Mouse (Mus musculus): ENCODE results near the gene BC025446. TPM values are rescaled to one million over a fixed set of nuclear protein-coding genes. Genes with fewer than 3 reads are reported as not detected.
"Not testable (repeated sequence)": the region's sequence is repeated elsewhere in the genome, so short reads cannot be mapped to it uniquely, and the experiment has no call there.

BC025446 gene
- not detected in 2 replicates for polyA plus RNA-seq (2014; fragmentation: Nextera tagmentation; extraction: Ambion mirVana)

GRCm38 (mm10) chr15:75215778-75216691, at the start of gene BC025446:
Gene BC025446, plus strand, starts transcription at chr15:75216376.
- Histone ChIP-seq H3K4me3 (replicated peaks; ENCODE audit: low read length) (no peak within 1 kb of the TSS), H3K4me2 (replicated peaks) (no peak within 1 kb of the TSS), H3K36me3 (replicated peaks; ENCODE audit: control insufficient read depth, insufficient read depth) (no peaks in the 10 kb centered on the region), H3K4me1 (replicated peaks; ENCODE audit: control insufficient read depth, insufficient read depth, low read length) (no peaks in the 10 kb centered on the region), H3K9me3 (ENCODE audit: control insufficient read depth, low read length) (no peaks in the 10 kb centered on the region), H3K9ac (no peak within 1 kb of the TSS), H3K27me3 (ENCODE audit: control insufficient read depth, insufficient read depth, low read length) (no peaks in the 10 kb centered on the region), H3K27ac (no peak within 1 kb of the TSS)
- DNase-seq (ENCODE audit: low spot score) (no peak), ATAC-seq (ENCODE audit: low FRiP score) (no peak)
- WGBS: 88% methylated on average over 7 of the region's 7 CpGs

GRCm38 (mm10) chr15:75175506-75175905, 40.7 kb upstream of the BC025446 start:
- DNase-seq (ENCODE audit: low spot score): peak; percentile 25
- H3K4me1 ChIP-seq (replicated peaks; ENCODE audit: control insufficient read depth, insufficient read depth, low read length): no peaks in the 10 kb centered on the region
- H3K27me3 ChIP-seq (ENCODE audit: control insufficient read depth, insufficient read depth, low read length): no peaks in the 10 kb centered on the region
- H3K36me3 ChIP-seq (replicated peaks; ENCODE audit: control insufficient read depth, insufficient read depth): no peaks in the 10 kb centered on the region
- no peaks in the 10 kb centered on the region for H3K9me3 ChIP-seq (ENCODE audit: control insufficient read depth, low read length)
- H3K4me3 ChIP-seq (replicated peaks; ENCODE audit: low read length): no peak overlapping the region
- no peak overlapping the region for H3K4me2 ChIP-seq (replicated peaks)
- no peak overlapping the region for H3K9ac ChIP-seq
- no peak for ATAC-seq (ENCODE audit: low FRiP score)
- H3K27ac ChIP-seq: no peak overlapping the region
- 69% methylated on average over 1 of the region's 1 CpGs for WGBS

- WGBS: 21% methylated on average over 2 of the region's 2 CpGs
- no peak overlapping the region for H3K9ac ChIP-seq
- H3K27me3 ChIP-seq (ENCODE audit: control insufficient read depth, insufficient read depth, low read length): no peaks in the 10 kb centered on the region
- no peak overlapping the region for H3K27ac ChIP-seq
- H3K36me3 ChIP-seq (replicated peaks; ENCODE audit: control insufficient read depth, insufficient read depth): no peaks in the 10 kb centered on the region
- DNase-seq (ENCODE audit: low spot score) (no peak), ATAC-seq (ENCODE audit: low FRiP score) (no peak)
- H3K4me2 ChIP-seq (replicated peaks): no peak overlapping the region
- H3K4me3 ChIP-seq (replicated peaks; ENCODE audit: low read length): no peak overlapping the region
- no peaks in the 10 kb centered on the region for H3K9me3 ChIP-seq (ENCODE audit: control insufficient read depth, low read length)
- no peaks in the 10 kb centered on the region for H3K4me1 ChIP-seq (replicated peaks; ENCODE audit: control insufficient read depth, insufficient read depth, low read length)
These were observed 29.9 kb upstream of the BC025446 start for GRCm38 (mm10) chr15:75186291-75186690.

GRCm38 (mm10) chr15:75189116-75189515, 27.1 kb upstream of the BC025446 start:
- H3K36me3 ChIP-seq (replicated peaks; ENCODE audit: control insufficient read depth, insufficient read depth): no peaks in the 10 kb centered on the region
- 69% methylated on average over 2 of the region's 2 CpGs for WGBS
- peak; percentile 61 for DNase-seq (ENCODE audit: low spot score)
- no peak for ATAC-seq (ENCODE audit: low FRiP score)
- H3K27ac ChIP-seq: no peak overlapping the region
- no peak overlapping the region for H3K9ac ChIP-seq
- H3K27me3 ChIP-seq (ENCODE audit: control insufficient read depth, insufficient read depth, low read length): no peaks in the 10 kb centered on the region
- H3K4me1 ChIP-seq (replicated peaks; ENCODE audit: control insufficient read depth, insufficient read depth, low read length): no peaks in the 10 kb centered on the region
- H3K4me3 ChIP-seq (replicated peaks; ENCODE audit: low read length): no peak overlapping the region
- no peaks in the 10 kb centered on the region for H3K9me3 ChIP-seq (ENCODE audit: control insufficient read depth, low read length)
- no peak overlapping the region for H3K4me2 ChIP-seq (replicated peaks)

GRCm38 (mm10) chr15:75190560-75190959, 25.6 kb upstream of the BC025446 start:
- H3K9ac ChIP-seq; H3K4me3 ChIP-seq (replicated peaks; ENCODE audit: low read length); DNase-seq (ENCODE audit: low spot score); H3K4me2 ChIP-seq (replicated peaks); H3K4me1 ChIP-seq (replicated peaks; ENCODE audit: control insufficient read depth, insufficient read depth, low read length); H3K27me3 ChIP-seq (ENCODE audit: control insufficient read depth, insufficient read depth, low read length); H3K27ac ChIP-seq; H3K36me3 ChIP-seq (replicated peaks; ENCODE audit: control insufficient read depth, insufficient read depth); ATAC-seq (ENCODE audit: low FRiP score); H3K9me3 ChIP-seq (ENCODE audit: control insufficient read depth, low read length): not testable (repeated sequence)
- WGBS: 0% methylated on average over 1 of the region's 3 CpGs

GRCm38 (mm10) chr15:75216831-75217230, 655 bp downstream of the BC025446 start:
- no peak for DNase-seq (ENCODE audit: low spot score)
- no peak for ATAC-seq (ENCODE audit: low FRiP score)
- H3K4me2 ChIP-seq (replicated peaks): no peak overlapping the region
- H3K9ac ChIP-seq: no peak overlapping the region
- H3K27me3 ChIP-seq (ENCODE audit: control insufficient read depth, insufficient read depth, low read length): no peaks in the 10 kb centered on the region
- H3K9me3 ChIP-seq (ENCODE audit: control insufficient read depth, low read length): no peaks in the 10 kb centered on the region
- 76% methylated on average over 1 of the region's 1 CpGs for WGBS
- H3K27ac ChIP-seq: no peak overlapping the region
- no peak overlapping the region for H3K4me3 ChIP-seq (replicated peaks; ENCODE audit: low read length)
- H3K36me3 ChIP-seq (replicated peaks; ENCODE audit: control insufficient read depth, insufficient read depth): no peaks in the 10 kb centered on the region
- H3K4me1 ChIP-seq (replicated peaks; ENCODE audit: control insufficient read depth, insufficient read depth, low read length): no peaks in the 10 kb centered on the region

GRCm38 (mm10) chr15:75221942-75222341, 5.8 kb downstream of the BC025446 start:
- H3K9ac ChIP-seq: no peak overlapping the region
- H3K36me3 ChIP-seq (replicated peaks; ENCODE audit: control insufficient read depth, insufficient read depth): no peaks in the 10 kb centered on the region
- ATAC-seq (ENCODE audit: low FRiP score): no peak
- H3K4me1 ChIP-seq (replicated peaks; ENCODE audit: control insufficient read depth, insufficient read depth, low read length): no peaks in the 10 kb centered on the region
- H3K27ac ChIP-seq: no peak overlapping the region
- no peaks in the 10 kb centered on the region for H3K9me3 ChIP-seq (ENCODE audit: control insufficient read depth, low read length)
- no peaks in the 10 kb centered on the region for H3K27me3 ChIP-seq (ENCODE audit: control insufficient read depth, insufficient read depth, low read length)
- no peak for DNase-seq (ENCODE audit: low spot score)
- H3K4me3 ChIP-seq (replicated peaks; ENCODE audit: low read length): no peak overlapping the region
- H3K4me2 ChIP-seq (replicated peaks): no peak overlapping the region

- Histone ChIP-seq H3K9me3 (ENCODE audit: control insufficient read depth, low read length) (no peaks in the 10 kb centered on the region), H3K9ac (no peak overlapping the region), H3K27me3 (ENCODE audit: control insufficient read depth, insufficient read depth, low read length) (no peaks in the 10 kb centered on the region), H3K4me1 (replicated peaks; ENCODE audit: control insufficient read depth, insufficient read depth, low read length) (no peaks in the 10 kb centered on the region), H3K4me2 (replicated peaks) (no peak overlapping the region), H3K36me3 (replicated peaks; ENCODE audit: control insufficient read depth, insufficient read depth) (no peaks in the 10 kb centered on the region), H3K27ac (no peak overlapping the region), H3K4me3 (replicated peaks; ENCODE audit: low read length) (no peak overlapping the region)
- ATAC-seq (ENCODE audit: low FRiP score) (no peak), DNase-seq (ENCODE audit: low spot score) (no peak)
- 90% methylated on average over 3 of the region's 3 CpGs for WGBS
These were observed 21.6 kb downstream of the BC025446 start for GRCm38 (mm10) chr15:75237736-75238288.

- H3K4me3 ChIP-seq (replicated peaks; ENCODE audit: low read length): no peak overlapping the region
- no peaks in the 10 kb centered on the region for H3K36me3 ChIP-seq (replicated peaks; ENCODE audit: control insufficient read depth, insufficient read depth)
- H3K4me1 ChIP-seq (replicated peaks; ENCODE audit: control insufficient read depth, insufficient read depth, low read length): no peaks in the 10 kb centered on the region
- H3K4me2 ChIP-seq (replicated peaks): no peak overlapping the region
- H3K9me3 ChIP-seq (ENCODE audit: control insufficient read depth, low read length): no peaks in the 10 kb centered on the region
- no peak for ATAC-seq (ENCODE audit: low FRiP score)
- H3K27me3 ChIP-seq (ENCODE audit: control insufficient read depth, insufficient read depth, low read length): no peaks in the 10 kb centered on the region
- no peak overlapping the region for H3K27ac ChIP-seq
- no peak for DNase-seq (ENCODE audit: low spot score)
- H3K9ac ChIP-seq: no peak overlapping the region
- WGBS: 82% methylated on average over 2 of the region's 2 CpGs
These were observed 24.4 kb downstream of the BC025446 start for GRCm38 (mm10) chr15:75240558-75240957.

Measured in hindbrain, embryonic 14.5 days (tissue).